Mouse (Mus musculus): Measurements from ENCODE around the gene Ptgir. TPM values are rescaled to one million over a fixed set of nuclear protein-coding genes. Genes with fewer than 3 reads are reported as not detected.

Ptgir gene
- polyA plus RNA-seq, 1 experiment from 2014 or later = 1.1 TPM

- no peak overlapping the region for H3K27ac ChIP-seq (replicated peaks)
Observed at GRCm38 (mm10) chr7:16928341-16928740, 22.1 kb downstream of the Ptgir start.

GRCm38 (mm10) chr7:16930850-16931249 lies 24.6 kb downstream of the Ptgir start:
- no peak overlapping the region for H3K27ac ChIP-seq (replicated peaks)
- no peak overlapping the region for H3K4me2 ChIP-seq
- H3K27me3 ChIP-seq (replicated peaks) = no peaks in the 10 kb centered on the region
- H3K4me3 ChIP-seq (replicated peaks) = no peak overlapping the region
- H3K4me1 ChIP-seq = peaks cover 27% of the 10 kb centered on the region
- H3K9ac ChIP-seq (replicated peaks) = no peak overlapping the region
- 3% methylated on average over 1 of the region's 1 CpGs for WGBS
- H3K9me3 ChIP-seq (replicated peaks) = no peaks in the 10 kb centered on the region
- no peak for ATAC-seq (ENCODE audit: low FRiP score)
- H3K36me3 ChIP-seq = no peaks in the 10 kb centered on the region

More at GRCm38 (mm10) chr7:16928341-16928740, 22.1 kb downstream of the Ptgir start:
- WGBS = 51% methylated on average over 2 of the region's 2 CpGs
- H3K9me3 ChIP-seq (replicated peaks) = no peaks in the 10 kb centered on the region
- no peak overlapping the region for H3K4me3 ChIP-seq (replicated peaks)
- peaks cover 23% of the 10 kb centered on the region for H3K4me1 ChIP-seq
- H3K36me3 ChIP-seq = no peaks in the 10 kb centered on the region
- no peak overlapping the region for H3K9ac ChIP-seq (replicated peaks)
- ATAC-seq (ENCODE audit: low FRiP score) = no peak
- H3K4me2 ChIP-seq = no peak overlapping the region
- no peaks in the 10 kb centered on the region for H3K27me3 ChIP-seq (replicated peaks)

GRCm38 (mm10) chr7:16931968-16932627 lies 25.8 kb downstream of the Ptgir start:
- Histone ChIP-seq H3K4me3 (replicated peaks) (no peak overlapping the region), H3K4me1 (peaks cover 27% of the 10 kb centered on the region), H3K27me3 (replicated peaks) (no peaks in the 10 kb centered on the region), H3K9ac (replicated peaks) (no peak overlapping the region), H3K9me3 (replicated peaks) (no peaks in the 10 kb centered on the region), H3K4me2 (no peak overlapping the region), H3K27ac (replicated peaks) (peak overlapping the region; percentile 81), H3K36me3 (no peaks in the 10 kb centered on the region)
- 18% methylated on average over 14 of the region's 14 CpGs for WGBS
- peak; percentile 58 for ATAC-seq (ENCODE audit: low FRiP score)

DNA sequence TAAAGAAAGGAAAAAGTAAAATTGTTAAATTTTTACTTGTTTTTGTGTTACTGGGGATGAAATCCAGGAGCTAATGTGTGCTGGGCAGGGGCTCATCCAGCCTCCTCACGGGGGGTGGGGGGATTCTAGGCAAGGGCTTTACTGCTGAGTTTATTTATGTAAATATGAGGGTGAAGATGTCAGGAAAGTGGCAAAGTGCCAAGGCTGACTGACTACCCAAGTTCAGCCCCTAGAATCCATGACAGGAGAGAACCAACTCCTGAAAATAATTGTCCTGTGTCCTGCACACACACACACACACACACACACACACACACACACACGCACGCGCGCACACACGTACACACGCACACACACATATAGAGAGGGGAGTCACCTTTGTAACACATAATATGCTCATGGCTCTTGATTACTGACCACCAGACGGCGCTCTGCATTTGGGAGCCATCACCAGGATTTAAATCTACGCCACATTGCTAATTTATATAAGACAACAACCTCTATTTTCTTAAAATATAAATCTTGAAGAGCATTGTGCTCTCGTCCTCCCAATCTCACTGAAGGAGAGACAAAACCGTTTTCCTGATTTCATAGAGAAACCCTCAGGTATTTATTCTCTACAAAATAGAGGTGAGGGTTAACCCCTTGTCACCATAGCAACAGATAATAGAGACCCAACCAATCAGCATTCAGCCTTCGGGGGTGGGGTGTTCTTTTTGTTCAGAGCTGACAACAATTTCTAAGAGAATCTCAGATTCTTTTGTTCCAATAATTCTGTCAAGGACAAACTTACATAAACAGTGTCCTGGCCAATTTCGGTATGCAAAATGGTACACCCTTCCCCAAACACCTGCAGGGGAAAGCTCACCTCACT lies 26.7 kb downstream of the Ptgir start:
- Histone ChIP-seq H3K27ac (replicated peaks) (peak overlapping the region; percentile 81), H3K4me3 (replicated peaks) (no peak overlapping the region), H3K9ac (replicated peaks) (no peak overlapping the region), H3K4me1 (peaks cover 31% of the 10 kb centered on the region), H3K27me3 (replicated peaks) (no peaks in the 10 kb centered on the region), H3K36me3 (no peaks in the 10 kb centered on the region), H3K4me2 (peak overlapping the region; percentile 21), H3K9me3 (replicated peaks) (no peaks in the 10 kb centered on the region)
- WGBS = 36% methylated on average over 14 of the region's 14 CpGs
- ATAC-seq (ENCODE audit: low FRiP score) = peak; percentile 67

GRCm38 (mm10) chr7:16937312-16937711 lies 31.0 kb downstream of the Ptgir start:
- no peaks in the 10 kb centered on the region for H3K9me3 ChIP-seq (replicated peaks)

GRCm38 (mm10) chr7:16938117-16938791 lies 32.0 kb downstream of the Ptgir start:
- Histone ChIP-seq H3K27ac (replicated peaks) (peak overlapping the region; percentile 76), H3K4me2 (peak overlapping the region; percentile 42), H3K9ac (replicated peaks) (peak overlapping the region; percentile 14; the same call in 1 of the 2 replicates), H3K27me3 (replicated peaks) (no peaks in the 10 kb centered on the region), H3K36me3 (no peaks in the 10 kb centered on the region), H3K4me3 (replicated peaks) (no peak overlapping the region), H3K9me3 (replicated peaks) (no peaks in the 10 kb centered on the region), H3K4me1 (peaks cover 46% of the 10 kb centered on the region)
- ATAC-seq (ENCODE audit: low FRiP score) = peak; percentile 84
- WGBS = 57% methylated on average over 17 of the region's 17 CpGs

More at GRCm38 (mm10) chr7:16937312-16937711, 31.0 kb downstream of the Ptgir start:
- Histone ChIP-seq H3K4me1 (peaks cover 48% of the 10 kb centered on the region), H3K4me2 (no peak overlapping the region), H3K27me3 (replicated peaks) (no peaks in the 10 kb centered on the region), H3K4me3 (replicated peaks) (no peak overlapping the region), H3K27ac (replicated peaks) (no peak overlapping the region), H3K9ac (replicated peaks) (no peak overlapping the region), H3K36me3 (no peaks in the 10 kb centered on the region)
- no peak for ATAC-seq (ENCODE audit: low FRiP score)
- WGBS = 42% methylated on average over 4 of the region's 4 CpGs

GRCm38 (mm10) chr7:16940292-16940691 lies 34.0 kb downstream of the Ptgir start:
- WGBS = 54% methylated on average over 7 of the region's 7 CpGs
- peak overlapping the region; percentile 43; the same call in 1 of the 2 replicates for H3K27ac ChIP-seq (replicated peaks)
- no peaks in the 10 kb centered on the region for H3K27me3 ChIP-seq (replicated peaks)
- H3K36me3 ChIP-seq = no peaks in the 10 kb centered on the region
- H3K9ac ChIP-seq (replicated peaks) = no peak overlapping the region
- H3K4me2 ChIP-seq = no peak overlapping the region
- H3K4me1 ChIP-seq = peaks cover 52% of the 10 kb centered on the region
- no peak for ATAC-seq (ENCODE audit: low FRiP score)
- H3K4me3 ChIP-seq (replicated peaks) = no peak overlapping the region
- H3K9me3 ChIP-seq (replicated peaks) = no peaks in the 10 kb centered on the region

- ATAC-seq (ENCODE audit: low FRiP score) = no peak
- Histone ChIP-seq H3K4me2 (no peak overlapping the region), H3K4me3 (replicated peaks) (no peak overlapping the region), H3K27ac (replicated peaks) (peak overlapping the region; percentile 93), H3K4me1 (peaks cover 75% of the 10 kb centered on the region), H3K9ac (replicated peaks) (no peak overlapping the region), H3K36me3 (no peaks in the 10 kb centered on the region), H3K27me3 (replicated peaks) (no peaks in the 10 kb centered on the region), H3K9me3 (replicated peaks) (no peaks in the 10 kb centered on the region)
- WGBS = 25% methylated on average over 4 of the region's 4 CpGs
Observed at GRCm38 (mm10) chr7:16942861-16943260, 36.6 kb downstream of the Ptgir start.

DNA sequence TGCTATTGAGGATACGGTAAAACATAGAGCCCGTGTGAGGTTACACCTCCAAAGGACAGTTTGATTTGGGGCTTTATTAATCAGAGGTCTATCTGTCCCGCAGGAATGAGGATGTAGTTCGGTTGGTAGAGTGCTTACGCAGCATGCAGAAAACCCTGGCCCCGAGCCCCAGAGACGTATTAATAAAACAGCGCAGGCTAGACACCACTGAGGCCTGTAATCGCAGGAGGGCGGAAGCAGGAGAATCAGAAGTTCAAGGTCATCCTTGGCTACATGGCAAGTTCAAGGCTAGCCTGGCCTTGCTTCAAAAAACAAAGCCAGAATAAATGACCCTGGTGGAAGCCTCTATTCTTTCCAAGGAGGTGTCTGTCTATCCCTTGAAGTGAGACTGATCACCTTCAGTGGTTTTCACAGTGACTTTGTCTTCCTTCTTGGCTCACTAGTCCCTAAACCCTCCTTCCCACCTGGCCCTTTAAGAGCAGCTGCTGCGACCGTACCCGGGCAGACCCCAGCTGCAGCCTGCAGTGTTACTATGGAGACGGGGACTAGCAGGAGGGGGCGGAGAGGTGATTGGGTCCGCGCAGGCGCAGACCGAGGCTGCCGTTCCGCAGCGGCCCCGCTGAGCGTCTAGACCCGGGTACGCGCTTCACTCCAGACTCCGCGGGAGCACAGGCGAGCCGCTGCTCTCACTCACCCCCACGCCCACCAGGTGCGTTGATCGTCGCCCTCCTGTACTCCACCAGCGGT lies 37.9 kb downstream of the Ptgir start, which contains the start of gene Pnmal2:
Gene Pnmal2 (plus strand): TSS at position 622 of the 747 bp plus-strand sequence.
- ATAC-seq (ENCODE audit: low FRiP score) = peak; percentile 86
- H3K4me1 ChIP-seq = peaks cover 75% of the 10 kb centered on the region
- 8% methylated on average over 36 of the region's 36 CpGs for WGBS

GRCm38 (mm10) chr7:16944808-16945315 lies 38.6 kb downstream of the Ptgir start:
- Histone ChIP-seq H3K9me3 (replicated peaks) (no peaks in the 10 kb centered on the region), H3K27ac (replicated peaks) (peak overlapping the region; percentile 93), H3K4me1 (peaks cover 79% of the 10 kb centered on the region), H3K9ac (replicated peaks) (peak overlapping the region; percentile 90), H3K36me3 (no peaks in the 10 kb centered on the region; the same call in 1 of the 2 replicates), H3K27me3 (replicated peaks) (no peaks in the 10 kb centered on the region), H3K4me3 (replicated peaks) (peak overlapping the region; percentile 68), H3K4me2 (peak overlapping the region; percentile 93)
- WGBS = 2% methylated on average over 22 of the region's 22 CpGs
- peak; percentile 18 for ATAC-seq (ENCODE audit: low FRiP score)

More for the DNA sequence above, 37.9 kb downstream of the Ptgir start, which contains the start of gene Pnmal2:
- Histone ChIP-seq H3K27ac (replicated peaks) (peak within 1 kb of the TSS; percentile 93), H3K9ac (replicated peaks) (peak within 1 kb of the TSS; percentile 90), H3K9me3 (replicated peaks) (no peaks in the 10 kb centered on the region), H3K27me3 (replicated peaks) (no peaks in the 10 kb centered on the region), H3K4me3 (replicated peaks) (peak within 1 kb of the TSS; percentile 68), H3K36me3 (no peaks in the 10 kb centered on the region; the same call in 1 of the 2 replicates), H3K4me2 (peak within 1 kb of the TSS; percentile 93)
